Mouse (Mus musculus) splenic B cell, adult 2 months (primary cell): ENCODE data around the gene Hcn2.
"Not testable (repeated sequence)": the region's sequence is repeated elsewhere in the genome, so short reads cannot be mapped to it uniquely, and the experiment has no call there.

Experiments used
- DNase-seq: peaks from one replicate; pipeline ENCODE4 v3.0.0-alpha.2; 2011; ENCODE audit warnings: low read depth, low spot score
- H3K27me3 ChIP-seq: 2 replicates; pipeline ENCODE4 v1.6.1; 2012; ENCODE audit warnings: mild to moderate bottlenecking, low read length, moderate library complexity, mixed read lengths; ENCODE audit not compliant: control insufficient read depth, poor library complexity, insufficient read depth, severe bottlenecking
- H3K36me3 ChIP-seq: 2 replicates; pipeline ENCODE4 v1.6.1; 2012; ENCODE audit warnings: mild to moderate bottlenecking, low read length, moderate library complexity, mixed read lengths; ENCODE audit not compliant: control insufficient read depth, poor library complexity, insufficient read depth, severe bottlenecking

Gene Hcn2

GRCm38 (mm10) chr10:79738259-79738658 is 21.8 kb downstream of the Hcn2 start:
- Histone ChIP-seq H3K36me3 (peaks cover 29% of the 10 kb centered on the region), H3K27me3 (no peaks in the 10 kb centered on the region)
- peak; percentile 38 for DNase-seq

- peaks cover 29% of the 10 kb centered on the region for H3K36me3 ChIP-seq
- no peaks in the 10 kb centered on the region for H3K27me3 ChIP-seq
- no peak for DNase-seq
Measured at GRCm38 (mm10) chr10:79739234-79739633, 22.8 kb downstream of the Hcn2 start.

GRCm38 (mm10) chr10:79740863-79741262 is 24.4 kb downstream of the Hcn2 start:
- DNase-seq = no peak
- peaks cover 23% of the 10 kb centered on the region for H3K36me3 ChIP-seq
- no peaks in the 10 kb centered on the region for H3K27me3 ChIP-seq

GRCm38 (mm10) chr10:79743161-79743560 is 26.7 kb downstream of the Hcn2 start:
- Histone ChIP-seq H3K27me3 (no peaks in the 10 kb centered on the region), H3K36me3 (peaks cover 12% of the 10 kb centered on the region)
- no peak for DNase-seq

- Histone ChIP-seq H3K36me3 (peaks cover 10% of the 10 kb centered on the region), H3K27me3 (no peaks in the 10 kb centered on the region)
- no peak for DNase-seq
Measured at GRCm38 (mm10) chr10:79743650-79744365, 27.4 kb downstream of the Hcn2 start.

GRCm38 (mm10) chr10:79745411-79745810 is 29.0 kb downstream of the Hcn2 start:
- H3K27me3 ChIP-seq = no peaks in the 10 kb centered on the region
- peaks cover 7% of the 10 kb centered on the region for H3K36me3 ChIP-seq
- DNase-seq = no peak

GRCm38 (mm10) chr10:79745898-79746773 is 29.7 kb downstream of the Hcn2 start, which contains the start of gene Polrmt:
Gene Polrmt (minus strand): TSS chr10:79746581.
- Histone ChIP-seq H3K27me3 (no peaks in the 10 kb centered on the region), H3K36me3 (peaks cover 7% of the 10 kb centered on the region)
- DNase-seq = peak; percentile 98

GRCm38 (mm10) chr10:79746774-79747151 is 30.3 kb downstream of the Hcn2 start:
- no peaks in the 10 kb centered on the region for H3K27me3 ChIP-seq
- DNase-seq = no peak
- H3K36me3 ChIP-seq = 0 out of 2 replicates have a peak, but pooled peaks cover 2% of the 10 kb centered on the region

- Histone ChIP-seq H3K27me3 (no peaks in the 10 kb centered on the region), H3K36me3 (no peaks in the 10 kb centered on the region)
- DNase-seq = no peak
Measured at GRCm38 (mm10) chr10:79748496-79748895, 32.1 kb downstream of the Hcn2 start.

- no peak for DNase-seq
Measured at GRCm38 (mm10) chr10:79754856-79755516, 38.6 kb downstream of the Hcn2 start, which contains the start of gene Fgf22. Gene Fgf22 (plus strand): TSS chr10:79755076.

GRCm38 (mm10) chr10:79755854-79756253 is 39.4 kb downstream of the Hcn2 start:
- Histone ChIP-seq H3K36me3 (peaks cover 2% of the 10 kb centered on the region), H3K27me3 (no peaks in the 10 kb centered on the region)
- no peak for DNase-seq

More at GRCm38 (mm10) chr10:79754856-79755516, 38.6 kb downstream of the Hcn2 start, which contains the start of gene Fgf22:
- Histone ChIP-seq H3K27me3 (no peaks in the 10 kb centered on the region), H3K36me3 (no peaks in the 10 kb centered on the region; the same call in none of the 2 replicates)

- no peak for DNase-seq
- peaks cover 8% of the 10 kb centered on the region for H3K36me3 ChIP-seq
- no peaks in the 10 kb centered on the region for H3K27me3 ChIP-seq
Measured at GRCm38 (mm10) chr10:79756660-79757059, 40.2 kb downstream of the Hcn2 start.

- not testable (repeated sequence) for H3K27me3 ChIP-seq, H3K36me3 ChIP-seq
Measured at GRCm38 (mm10) chr10:79759675-79760074, 43.2 kb downstream of the Hcn2 start.

GRCm38 (mm10) chr10:79760603-79761143 is 44.2 kb downstream of the Hcn2 start:
- no peak for DNase-seq
- Histone ChIP-seq H3K27me3 (no peaks in the 10 kb centered on the region), H3K36me3 (peaks cover 8% of the 10 kb centered on the region)

More at GRCm38 (mm10) chr10:79759675-79760074, 43.2 kb downstream of the Hcn2 start:
- DNase-seq = not testable (repeated sequence)
